In genomic region chr5:44104686-44105085, GRCm38 (mm10) we compare ENCODE assay signal across 16 mouse cellular contexts. TPM values are rescaled to one million over a fixed set of nuclear protein-coding genes. Genes with fewer than 3 reads are reported as not detected.
DNase-seq lines count a peak whose midpoint lies in the region; ATAC-seq and TF ChIP-seq lines count a peak whose summit lies in the region.
"Had no signal": no experiment of that assay in that cellular context is flagged by ENCODE, and none has a peak within 500 bp of the region (broad histone marks: within the 10 kb centered on the region; RNA-seq: fewer than 3 reads in every experiment).

No protein-coding gene starts in this region.

- no peaks in the 10 kb centered on the region for H3K27me3 ChIP-seq in intestine, embryonic 15.5 days (replicated peaks)
- H3K27me3 ChIP-seq in intestine, postnatal 0 days (replicated peaks; ENCODE audit: control insufficient read depth, insufficient read depth, low read length) = no peaks in the 10 kb centered on the region
- H3K27me3 ChIP-seq in midbrain, embryonic 10.5 days (ENCODE audit: low read depth, poor library complexity, severe bottlenecking) = 0 out of 2 replicates have a peak, but pooled peaks cover 9% of the 10 kb centered on the region
- no peaks in the 10 kb centered on the region for H3K27me3 ChIP-seq in midbrain, embryonic 15.5 days (replicated peaks)
- H3K27me3 ChIP-seq in limb, embryonic 14.5 days (ENCODE audit: control insufficient read depth, insufficient read depth, low read length) = no peaks in the 10 kb centered on the region

- H3K4me3 ChIP-seq in intestine, embryonic 15.5 days (replicated peaks) = no peak overlapping the region
- H3K4me3 ChIP-seq in intestine, postnatal 0 days (ENCODE audit: low read depth, low read length) = no peak overlapping the region
- no peak overlapping the region for H3K4me3 ChIP-seq in midbrain, embryonic 10.5 days
- H3K4me3 ChIP-seq in midbrain, embryonic 15.5 days = no peak overlapping the region
- no peak overlapping the region for H3K4me3 ChIP-seq in limb, embryonic 14.5 days (replicated peaks; ENCODE audit: low read length)
- H3K4me3 ChIP-seq: heart, adult 2 months; heart, embryonic 15.5 days; limb, embryonic 15.5 days had no signal

- no peak for ATAC-seq in intestine, embryonic 15.5 days
- ATAC-seq in intestine, postnatal 0 days = no peak
- ATAC-seq in midbrain, embryonic 15.5 days (replicated peaks) = no peak
- ATAC-seq in limb, embryonic 14.5 days (ENCODE audit: low FRiP score, low read depth) = no peak
- ATAC-seq: inflammation-experienced regulatory T-cells, adult 6 months had no signal

- H3K4me2 ChIP-seq in intestine, embryonic 15.5 days (replicated peaks) = no peak overlapping the region
- H3K4me2 ChIP-seq in intestine, postnatal 0 days (replicated peaks; ENCODE audit: low read depth) = no peak overlapping the region
- H3K4me2 ChIP-seq in midbrain, embryonic 15.5 days = no peak overlapping the region
- 0 out of 2 replicates have a peak overlapping the region, but pooled peaks have one; percentile 9 for H3K4me2 ChIP-seq in limb, embryonic 14.5 days (replicated peaks; ENCODE audit: low read depth, low read length, severe bottlenecking)
- H3K4me2 ChIP-seq: heart, embryonic 15.5 days; limb, embryonic 15.5 days had no signal

- H3K27ac ChIP-seq in intestine, embryonic 15.5 days = peak overlapping the region; percentile 54; the same call in 1 of the 2 replicates
- H3K27ac ChIP-seq in intestine, postnatal 0 days (ENCODE audit: low read depth, low read length) = no peak overlapping the region
- H3K27ac ChIP-seq in midbrain, embryonic 10.5 days (replicated peaks) = peak overlapping the region; percentile 43; the same call in 1 of the 2 replicates
- H3K27ac ChIP-seq in midbrain, embryonic 15.5 days = no peak overlapping the region
- peak overlapping the region; percentile 49 for H3K27ac ChIP-seq in limb, embryonic 14.5 days (replicated peaks; ENCODE audit: low read depth, low read length)
- H3K27ac ChIP-seq: heart, adult 2 months; heart, embryonic 15.5 days; limb, embryonic 15.5 days had no signal

- TF ChIP-seq POLR2A in limb, embryonic 14.5 days (IDR thresholded peaks at IDR 0.05; ENCODE audit: borderline replicate concordance, extremely low read depth, insufficient read depth, insufficient read length) = no peak

- DNase-seq in midbrain, embryonic 10.5 days (ENCODE audit: low spot score) = peak; percentile 37
- DNase-seq in embryo, embryonic 11 days = peak; percentile 38
- no peak for DNase-seq in limb, embryonic 14.5 days (ENCODE audit: low spot score)
- DNase-seq in urinary bladder, adult 18-20 months (ENCODE audit: low spot score in 2 of 2) = no peak
- DNase-seq: adrenal gland, adult 2 months; cerebellum, adult 9-10 months; gastrocnemius, postnatal 25 days; heart, adult 2 months; layer of hippocampus, adult 9-11 months; lung, postnatal 10 days had no signal

- H3K9ac ChIP-seq in intestine, embryonic 15.5 days = no peak overlapping the region
- H3K9ac ChIP-seq in intestine, postnatal 0 days (ENCODE audit: low read depth, low read length) = no peak overlapping the region
- no peak overlapping the region for H3K9ac ChIP-seq in midbrain, embryonic 15.5 days
- no peak overlapping the region for H3K9ac ChIP-seq in limb, embryonic 14.5 days (ENCODE audit: low read depth, low read length, severe bottlenecking)
- H3K9ac ChIP-seq: heart, embryonic 15.5 days; limb, embryonic 15.5 days had no signal

- WGBS in intestine, embryonic 15.5 days = 79% methylated on average over 8 of the region's 8 CpGs
- 71% methylated on average over 8 of the region's 8 CpGs for WGBS in intestine, postnatal 0 days
- WGBS in midbrain, embryonic 10.5 days = 24% methylated on average over 8 of the region's 8 CpGs
- WGBS in midbrain, embryonic 15.5 days = 17% methylated on average over 8 of the region's 8 CpGs
- 57% methylated on average over 8 of the region's 8 CpGs for WGBS in limb, embryonic 14.5 days

- 0 out of 2 replicates have a peak, but pooled peaks cover 4% of the 10 kb centered on the region for H3K4me1 ChIP-seq in intestine, embryonic 15.5 days (replicated peaks)
- no peaks in the 10 kb centered on the region for H3K4me1 ChIP-seq in intestine, postnatal 0 days (replicated peaks; ENCODE audit: control insufficient read depth, insufficient read depth, low read length)
- H3K4me1 ChIP-seq in midbrain, embryonic 10.5 days = peaks cover 42% of the 10 kb centered on the region
- H3K4me1 ChIP-seq in midbrain, embryonic 15.5 days = peaks cover 14% of the 10 kb centered on the region
- peaks cover 16% of the 10 kb centered on the region for H3K4me1 ChIP-seq in limb, embryonic 14.5 days (ENCODE audit: control insufficient read depth, insufficient read depth, low read length)

- H3K36me3 ChIP-seq in intestine, embryonic 15.5 days = no peaks in the 10 kb centered on the region
- no peaks in the 10 kb centered on the region for H3K36me3 ChIP-seq in intestine, postnatal 0 days (ENCODE audit: control insufficient read depth, insufficient read depth)
- H3K36me3 ChIP-seq in midbrain, embryonic 10.5 days = no peaks in the 10 kb centered on the region
- no peaks in the 10 kb centered on the region for H3K36me3 ChIP-seq in midbrain, embryonic 15.5 days (replicated peaks)
- no peaks in the 10 kb centered on the region for H3K36me3 ChIP-seq in limb, embryonic 14.5 days (ENCODE audit: control insufficient read depth, insufficient read depth, low read length)
- H3K36me3 ChIP-seq: heart, embryonic 15.5 days; limb, embryonic 15.5 days had no signal

- TF ChIP-seq CTCF in intestine, postnatal 0 days (IDR thresholded peaks at IDR 0.05; ENCODE audit: low read depth) = no peak

- no peaks in the 10 kb centered on the region for H3K9me3 ChIP-seq in intestine, embryonic 15.5 days
- H3K9me3 ChIP-seq in intestine, postnatal 0 days (ENCODE audit: control insufficient read depth) = no peaks in the 10 kb centered on the region
- H3K9me3 ChIP-seq in midbrain, embryonic 10.5 days (replicated peaks) = 0 out of 2 replicates have a peak, but pooled peaks cover 10% of the 10 kb centered on the region
- H3K9me3 ChIP-seq in midbrain, embryonic 15.5 days = no peaks in the 10 kb centered on the region
- H3K9me3 ChIP-seq in limb, embryonic 14.5 days (ENCODE audit: control insufficient read depth, low read length) = no peaks in the 10 kb centered on the region
- H3K9me3 ChIP-seq: heart, embryonic 15.5 days; limb, embryonic 15.5 days had no signal

RNA-seq across cellular contexts. Expression of gene Prom1, which starts 2.9 kb away (rescaled TPM):
- 38.2 and 39.6 TPM in 2 replicates for polyA plus RNA-seq in intestine, embryonic 15.5 days (2015; fragmentation: Nextera tagmentation; extraction: Ambion mirVana)
- polyA plus RNA-seq in intestine, postnatal 0 days (2015; fragmentation: Nextera tagmentation; extraction: Ambion mirVana) = 14.0 and 14.5 TPM in 2 replicates
- polyA plus RNA-seq in midbrain, embryonic 10.5 days (2016; fragmentation: Nextera tagmentation; extraction: Ambion mirVana) = 173 and 180 TPM in 2 replicates
- 30.2 and 32.6 TPM in 2 replicates for polyA plus RNA-seq in midbrain, embryonic 15.5 days (2015; fragmentation: Nextera tagmentation; extraction: Ambion mirVana)
- 24.9 and 25.7 TPM in 2 replicates for polyA plus RNA-seq in limb, embryonic 14.5 days (2012; rRNA removed)
- 39.8 and 48.0 TPM in 2 replicates for polyA plus RNA-seq in limb, embryonic 14.5 days (2014; fragmentation: Nextera tagmentation; extraction: Ambion mirVana)

Comparison
In these comparisons a context has a peak if more than half of its experiments do, and no peak if none do; other contexts are left out.
1. H3K27ac ChIP-seq: peak in intestine, embryonic 15.5 days (single experiment), midbrain, embryonic 10.5 days (single experiment) and limb, embryonic 14.5 days (single experiment); none in intestine, postnatal 0 days (single experiment) and midbrain, embryonic 15.5 days (single experiment).
2. DNase-seq: peak in midbrain, embryonic 10.5 days (single experiment) and embryo, embryonic 11 days (single experiment); none in limb, embryonic 14.5 days (single experiment) and urinary bladder, adult 18-20 months (0 of 2).